In the genomic region with DNA sequence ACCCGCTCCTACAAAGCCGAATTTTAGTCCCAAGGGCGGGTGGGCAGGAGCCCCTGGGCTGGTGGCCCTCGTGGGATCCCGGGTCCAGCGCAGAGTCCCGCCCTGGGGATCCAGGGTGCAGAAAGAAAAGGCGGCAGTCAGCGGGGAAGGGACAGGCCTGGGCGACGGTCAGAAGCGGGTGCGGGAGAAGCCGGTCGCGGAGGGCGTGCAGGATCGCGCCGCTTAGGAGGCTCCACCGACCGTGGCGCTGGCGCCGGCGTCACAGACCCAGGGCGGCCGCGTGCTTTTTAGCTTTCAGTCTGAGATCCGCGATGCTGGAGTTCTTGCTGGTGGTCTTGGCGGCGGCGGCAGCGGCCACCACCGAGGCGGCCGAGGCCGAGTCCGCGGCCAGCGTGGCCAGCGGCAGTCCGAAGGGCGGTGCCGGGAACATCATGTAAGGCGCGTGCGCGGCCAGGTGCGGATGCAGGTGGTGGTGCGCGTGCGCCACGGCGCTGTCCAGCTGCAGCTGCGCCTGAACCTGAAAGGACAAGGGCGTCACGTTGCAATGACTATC, we compare ENCODE assay signal across 8 mouse cellular contexts. TPM values are rescaled to one million over a fixed set of nuclear protein-coding genes. Genes with fewer than 3 reads are reported as not detected.
DNase-seq lines count a peak whose midpoint lies in the region; ATAC-seq and TF ChIP-seq lines count a peak whose summit lies in the region.

No protein-coding gene starts in this region.

- peaks cover 100% of the 10 kb centered on the region for H3K27me3 ChIP-seq in embryonic facial prominence, embryonic 10.5 days (replicated peaks; ENCODE audit: low read depth, poor library complexity, severe bottlenecking)
- peaks cover 100% of the 10 kb centered on the region for H3K27me3 ChIP-seq in hindbrain, embryonic 10.5 days (ENCODE audit: insufficient read depth, poor library complexity, severe bottlenecking)
- peaks cover 64% of the 10 kb centered on the region for H3K27me3 ChIP-seq in limb, embryonic 10.5 days (ENCODE audit: low read depth, poor library complexity, severe bottlenecking)
- H3K27me3 ChIP-seq in testis, adult 2 months (ENCODE audit: control insufficient read depth, insufficient read depth, low read length): peaks cover 3% of the 10 kb centered on the region; the same call in 1 of the 2 replicates

- TF ChIP-seq POLR2A in testis, adult 2 months (IDR thresholded peaks at IDR 0.05; ENCODE audit: control insufficient read depth, low read depth, low read length): no peak

- no peaks in the 10 kb centered on the region for H3K9me3 ChIP-seq in embryonic facial prominence, embryonic 10.5 days
- no peaks in the 10 kb centered on the region for H3K9me3 ChIP-seq in hindbrain, embryonic 10.5 days
- H3K9me3 ChIP-seq in limb, embryonic 10.5 days (replicated peaks): no peaks in the 10 kb centered on the region

- peak; percentile 71 for ATAC-seq in megakaryocyte progenitor cell, adult 5-6 weeks (replicated peaks; ENCODE audit: poor library complexity)

- peak overlapping the region; percentile 63 for H3K4me3 ChIP-seq in embryonic facial prominence, embryonic 10.5 days
- peak overlapping the region; percentile 58 for H3K4me3 ChIP-seq in hindbrain, embryonic 10.5 days
- peak overlapping the region; percentile 73 for H3K4me3 ChIP-seq in limb, embryonic 10.5 days
- H3K4me3 ChIP-seq in testis, adult 2 months (ENCODE audit: control insufficient read depth, low read depth, low read length): peak overlapping the region; percentile 83

- peak overlapping the region; percentile 79 for H3K27ac ChIP-seq in embryonic facial prominence, embryonic 10.5 days (replicated peaks)
- peak overlapping the region; percentile 79 for H3K27ac ChIP-seq in hindbrain, embryonic 10.5 days
- H3K27ac ChIP-seq in limb, embryonic 10.5 days: peak overlapping the region; percentile 87
- no peak overlapping the region for H3K27ac ChIP-seq in testis, adult 2 months (ENCODE audit: control insufficient read depth, insufficient read depth, low read depth, low read length)

- under 1% methylated on average over 59 of the region's 59 CpGs for WGBS in embryonic facial prominence, embryonic 10.5 days
- WGBS in hindbrain, embryonic 10.5 days: under 1% methylated on average over 59 of the region's 59 CpGs
- WGBS in limb, embryonic 10.5 days: under 1% methylated on average over 59 of the region's 59 CpGs

- no peaks in the 10 kb centered on the region for H3K36me3 ChIP-seq in embryonic facial prominence, embryonic 10.5 days (replicated peaks)
- no peaks in the 10 kb centered on the region for H3K36me3 ChIP-seq in hindbrain, embryonic 10.5 days
- peaks cover 47% of the 10 kb centered on the region for H3K36me3 ChIP-seq in limb, embryonic 10.5 days
- no peaks in the 10 kb centered on the region for H3K36me3 ChIP-seq in testis, adult 2 months (ENCODE audit: control insufficient read depth, insufficient read depth, low read length)

- peaks cover 36% of the 10 kb centered on the region for H3K4me1 ChIP-seq in embryonic facial prominence, embryonic 10.5 days
- H3K4me1 ChIP-seq in hindbrain, embryonic 10.5 days (replicated peaks): peaks cover 25% of the 10 kb centered on the region
- peaks cover 71% of the 10 kb centered on the region for H3K4me1 ChIP-seq in limb, embryonic 10.5 days
- peaks cover 19% of the 10 kb centered on the region for H3K4me1 ChIP-seq in testis, adult 2 months (ENCODE audit: control insufficient read depth, insufficient read depth, low read length)

- TF ChIP-seq CTCF in testis, adult 2 months (IDR thresholded peaks at IDR 0.05; ENCODE audit: control insufficient read depth, insufficient read depth, insufficient replicate concordance, low read depth, low read length): no peak

- DNase-seq in 3134 (ENCODE audit: extremely low read depth, insufficient read length, low spot score) (peak; percentile 11), adipocyte (ENCODE audit: low spot score) (no peak)
- DNase-seq in CD4-positive helper T cell, adult 2 months (ENCODE audit: low read depth, low spot score): peak; percentile 65
- DNase-seq in embryonic facial prominence, embryonic 10.5 days (ENCODE audit: low spot score): peak; percentile 87
- DNase-seq in hindbrain, embryonic 10.5 days (ENCODE audit: low spot score): peak; percentile 76
- peak; percentile 87 for DNase-seq in limb, embryonic 10.5 days (ENCODE audit: low spot score)

RNA-seq across cellular contexts. Expression of a gene that starts 7.7 kb away (rescaled TPM):
- polyA plus RNA-seq in embryonic facial prominence, embryonic 10.5 days (2016; fragmentation: Nextera tagmentation; extraction: Ambion mirVana): 42.0 and 45.0 TPM in 2 replicates
- polyA plus RNA-seq in hindbrain, embryonic 10.5 days (2016; fragmentation: Nextera tagmentation; extraction: Ambion mirVana): 31.7 and 38.2 TPM in 2 replicates
- 54.6 and 54.7 TPM in 2 replicates for polyA plus RNA-seq in limb, embryonic 10.5 days (2016; fragmentation: Nextera tagmentation; extraction: Ambion mirVana)
- 36.6 and 37.4 TPM in 2 replicates for total RNA-seq in megakaryocyte progenitor cell, adult 5-6 weeks (2015)
- total RNA-seq in megakaryocyte progenitor cell, adult 5-6 weeks (2017): 40.4 and 57.6 TPM in 2 replicates
- polyA plus RNA-seq in testis, adult 2 months (2012; rRNA removed): 14.3 and 14.9 TPM in 2 replicates

RNA-seq across cellular contexts. Expression of a gene that starts 8.1 kb away (rescaled TPM):
- polyA plus RNA-seq in embryonic facial prominence, embryonic 10.5 days (2016; fragmentation: Nextera tagmentation; extraction: Ambion mirVana): 8.5 and 10.8 TPM in 2 replicates
- polyA plus RNA-seq in hindbrain, embryonic 10.5 days (2016; fragmentation: Nextera tagmentation; extraction: Ambion mirVana): 12.3 and 17.2 TPM in 2 replicates
- 101 and 131 TPM in 2 replicates for polyA plus RNA-seq in limb, embryonic 10.5 days (2016; fragmentation: Nextera tagmentation; extraction: Ambion mirVana)
- not detected in 2 replicates for total RNA-seq in megakaryocyte progenitor cell, adult 5-6 weeks (2015)
- not detected in 2 replicates for total RNA-seq in megakaryocyte progenitor cell, adult 5-6 weeks (2017)
- 0.09 and 0.10 TPM in 2 replicates for polyA plus RNA-seq in testis, adult 2 months (2012; rRNA removed)
